Mouse (Mus musculus) midbrain, postnatal 0 days (tissue): ENCODE results near the gene Hoxb8. TPM values are rescaled to one million over a fixed set of nuclear protein-coding genes. Genes with fewer than 3 reads are reported as not detected.

Source experiments
- ATAC-seq: fragments of 200-750 bp; cut with Nextera tagmentation; 2 replicates; pipeline ENCODE4 v1.8.0; 2017; ENCODE audit warnings: moderate number of reproducible peaks, mild to moderate bottlenecking, moderate TSS enrichment, moderate library complexity; ENCODE audit not compliant: low FRiP score
- DNase-seq: peaks from one replicate; pipeline ENCODE4 v3.0.0-alpha.2; 2015; ENCODE audit warnings: low spot score
- H3K27ac ChIP-seq: fragments of 300-500 bp; sonication (generic); 2 replicates; pipeline ENCODE4 v1.5.1; 2014; ENCODE audit warnings: low read depth, mild to moderate bottlenecking, low read length, mixed read lengths
- H3K27me3 ChIP-seq: fragments of 300-500 bp; sonication (generic); 2 replicates; pipeline ENCODE4 v1.6.1; 2014; ENCODE audit warnings: low read length, control low read depth, mixed read lengths; ENCODE audit not compliant: insufficient read depth
- H3K36me3 ChIP-seq: fragments of 300-500 bp; sonication (generic); 2 replicates; pipeline ENCODE4 v1.6.1; 2014; ENCODE audit warnings: low read length, control low read depth, mixed read lengths; ENCODE audit not compliant: insufficient read depth
- H3K4me1 ChIP-seq: fragments of 300-500 bp; sonication (generic); 2 replicates; pipeline ENCODE4 v1.6.1; 2014; ENCODE audit warnings: mild to moderate bottlenecking, control low read depth, antibody characterized with exemption, low read length, mixed read lengths; ENCODE audit not compliant: insufficient read depth
- H3K4me2 ChIP-seq: fragments of 300-500 bp; sonication (generic); 2 replicates; pipeline ENCODE4 v1.6.1; 2014; ENCODE audit warnings: low read depth, mild to moderate bottlenecking, low read length, mixed read lengths; ENCODE audit not compliant: poor library complexity, severe bottlenecking
- H3K4me3 ChIP-seq: fragments of 300-500 bp; sonication (generic); 2 replicates; pipeline ENCODE4 v1.5.1; 2014; ENCODE audit warnings: low read depth, mild to moderate bottlenecking, low read length, moderate library complexity
- H3K9ac ChIP-seq: fragments of 300-500 bp; sonication (generic); replicated peaks from 2 replicates; pipeline ENCODE4 v1.6.1; 2014; ENCODE audit warnings: mild to moderate bottlenecking, low read length, moderate library complexity, mixed read lengths; ENCODE audit not compliant: poor library complexity, severe bottlenecking
- H3K9me3 ChIP-seq: fragments of 300-500 bp; sonication (generic); 2 replicates; pipeline ENCODE4 v1.6.1; 2016; ENCODE audit warnings: low read length, control low read depth
- CTCF ChIP-seq: IDR thresholded peaks from 2 replicates; pipeline ENCODE4 v1.5.1; 2016; ENCODE audit warnings: antibody characterized with exemption, mild to moderate bottlenecking
- WGBS: fragments of 180-500 bp; shearing (Covaris S2); extraction: QIAGEN DNeasy Blood & Tissue Kit; methylation state at CpG from one replicate; pipeline ENCODE4 v1.1.7; 2014; 5-methylcytosine and 5-hydroxymethylcytosine counted together
- polyA plus RNA-seq: library from polyadenylated mRNA; unstranded; fragments of >200 nt; fragmentation: Nextera tagmentation; extraction: Ambion mirVana; gene quantifications from 2 replicates; pipeline ENCODE4 v1.2.1, GENCODE M21; 2015
- total RNA-seq: library from RNA; depleted of rRNA; stranded (reverse); fragments of >200 nt; gene quantifications from 2 replicates; pipeline ENCODE4 v1.2.3, GENCODE M21; 2014

The Hoxb8 gene
- total and polyA plus RNA-seq, 2 experiments from 2014 or later = 3.4 TPM; not detected in 1

DNA sequence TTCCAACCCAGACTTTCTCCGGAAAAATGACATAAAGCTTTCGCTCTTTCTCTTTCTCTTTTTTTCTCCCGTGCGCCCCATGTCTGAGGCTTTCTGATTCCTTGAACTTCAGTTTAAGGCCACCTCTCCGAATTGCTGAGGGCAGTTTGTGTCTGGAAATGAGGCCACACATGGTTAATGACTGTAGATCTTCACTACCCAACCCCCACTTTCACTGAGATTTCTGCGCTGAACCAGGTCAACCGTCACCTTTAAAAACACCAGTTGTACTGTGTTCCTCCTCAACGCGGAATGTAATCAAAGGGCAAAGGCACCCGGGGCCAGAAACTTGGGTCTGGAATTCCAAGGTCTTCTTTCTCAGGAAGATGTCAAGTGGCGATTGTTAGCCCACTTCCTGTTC is 27.5 kb upstream of the Hoxb8 start:
- no peak overlapping the region for H3K4me2 ChIP-seq
- H3K9ac ChIP-seq = no peak overlapping the region
- WGBS = 1% methylated on average over 11 of the region's 11 CpGs
- no peak for TF ChIP-seq CTCF
- no peak for DNase-seq
- H3K27ac ChIP-seq = no peak overlapping the region
- H3K9me3 ChIP-seq = no peaks in the 10 kb centered on the region
- no peak overlapping the region for H3K4me3 ChIP-seq
- no peaks in the 10 kb centered on the region for H3K4me1 ChIP-seq
- ATAC-seq = no peak
- peaks cover 97% of the 10 kb centered on the region for H3K27me3 ChIP-seq
- H3K36me3 ChIP-seq = no peaks in the 10 kb centered on the region

DNA sequence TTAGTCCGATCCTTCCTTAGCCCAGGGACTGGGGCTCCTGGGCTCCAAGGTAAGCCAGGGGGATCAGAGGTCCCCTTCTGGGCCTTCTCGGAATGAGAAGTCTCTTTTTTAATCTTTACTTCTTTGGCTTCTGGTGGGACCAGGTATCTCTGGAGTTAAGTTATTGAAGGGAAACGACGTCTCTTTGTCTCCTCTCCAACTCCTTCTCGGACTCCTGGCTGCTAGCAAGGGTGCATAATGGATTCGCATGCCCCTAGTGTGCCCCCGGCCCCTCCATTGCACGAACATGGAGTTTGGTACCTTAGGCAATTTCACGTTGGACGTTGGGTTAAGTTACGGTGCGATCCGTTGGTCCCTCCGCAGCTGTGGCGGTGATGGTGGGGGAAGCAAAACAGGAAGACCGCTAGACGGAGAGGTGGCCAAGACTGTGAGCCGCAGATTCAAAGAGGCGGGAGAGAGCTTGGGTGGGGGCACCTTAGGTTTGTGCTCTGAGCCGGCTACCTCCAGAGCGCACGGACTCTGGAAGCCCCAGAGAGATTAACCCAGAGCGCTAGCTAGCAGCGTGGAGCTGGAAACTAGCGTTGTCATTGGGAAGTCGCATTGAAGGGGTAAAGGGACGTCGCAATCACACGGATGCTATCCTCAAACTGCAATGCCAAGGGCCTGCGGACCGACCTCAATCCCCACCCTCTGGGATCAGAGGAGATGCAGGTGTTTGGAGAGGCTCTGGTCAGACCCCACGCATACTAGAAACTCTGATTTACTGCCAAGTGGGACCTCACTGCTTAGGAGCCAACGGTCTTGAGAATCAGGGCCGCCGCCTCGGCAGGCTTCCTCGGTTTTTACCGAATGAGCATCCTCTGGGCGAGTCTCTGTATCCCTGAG is 26.4 kb upstream of the Hoxb8 start:
- DNase-seq (no peak), ATAC-seq (no peak)
- H3K9ac ChIP-seq = no peak overlapping the region
- H3K4me2 ChIP-seq = no peak overlapping the region
- no peak overlapping the region for H3K27ac ChIP-seq
- 1% methylated on average over 39 of the region's 39 CpGs for WGBS
- H3K4me1 ChIP-seq = no peaks in the 10 kb centered on the region
- TF ChIP-seq CTCF = no peak
- H3K36me3 ChIP-seq = no peaks in the 10 kb centered on the region
- H3K9me3 ChIP-seq = no peaks in the 10 kb centered on the region
- H3K27me3 ChIP-seq = peaks cover 96% of the 10 kb centered on the region
- H3K4me3 ChIP-seq = no peak overlapping the region

- no peak for ATAC-seq
- Histone ChIP-seq H3K4me2 (no peak overlapping the region), H3K36me3 (no peaks in the 10 kb centered on the region), H3K27ac (no peak overlapping the region), H3K4me3 (no peak overlapping the region), H3K9me3 (no peaks in the 10 kb centered on the region), H3K4me1 (no peaks in the 10 kb centered on the region), H3K9ac (no peak overlapping the region), H3K27me3 (peaks cover 96% of the 10 kb centered on the region)
- 1% methylated on average over 14 of the region's 14 CpGs for whole genome bisulfite sequencing
- no peak for TF ChIP-seq CTCF
- DNase-seq = no peak
Measured at GRCm38 (mm10) chr11:96255996-96256445, 25.7 kb upstream of the Hoxb8 start.

GRCm38 (mm10) chr11:96257141-96257540 is 24.6 kb upstream of the Hoxb8 start:
- no peak overlapping the region for H3K4me2 ChIP-seq
- H3K9ac ChIP-seq = no peak overlapping the region
- H3K4me1 ChIP-seq = no peaks in the 10 kb centered on the region
- H3K27ac ChIP-seq = no peak overlapping the region
- DNase-seq = no peak
- no peaks in the 10 kb centered on the region for H3K36me3 ChIP-seq
- H3K4me3 ChIP-seq = no peak overlapping the region
- no peaks in the 10 kb centered on the region for H3K9me3 ChIP-seq
- ATAC-seq = no peak
- TF ChIP-seq CTCF = no peak
- WGBS = 24% methylated on average over 2 of the region's 2 CpGs
- peaks cover 97% of the 10 kb centered on the region for H3K27me3 ChIP-seq

DNA sequence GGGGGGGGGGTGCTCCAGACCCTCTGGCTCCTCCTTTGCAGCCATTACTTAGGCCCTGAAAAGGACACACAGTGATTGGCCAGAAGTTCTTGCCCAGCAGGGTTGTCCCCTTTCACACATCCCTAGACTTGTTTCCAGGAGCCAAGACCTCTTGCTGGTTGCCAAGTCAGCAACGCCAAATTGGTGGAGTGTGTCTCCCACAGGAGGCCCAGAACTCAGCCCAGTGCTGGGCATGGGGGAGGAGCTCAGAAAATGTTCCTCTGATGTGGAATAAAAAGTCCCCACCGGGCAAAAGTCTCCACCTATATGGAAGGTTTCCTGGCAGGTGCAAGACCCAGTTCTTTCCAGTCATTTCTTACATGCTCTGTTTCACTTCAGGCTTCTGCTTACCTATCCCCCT is 22.7 kb upstream of the Hoxb8 start:
- no peaks in the 10 kb centered on the region for H3K36me3 ChIP-seq
- WGBS = 0% methylated on average over 2 of the region's 2 CpGs
- H3K4me1 ChIP-seq = no peaks in the 10 kb centered on the region
- H3K9ac ChIP-seq = no peak overlapping the region
- H3K4me3 ChIP-seq = no peak overlapping the region
- DNase-seq (no peak), ATAC-seq (no peak)
- no peak overlapping the region for H3K4me2 ChIP-seq
- H3K27me3 ChIP-seq = peaks cover 97% of the 10 kb centered on the region
- TF ChIP-seq CTCF = no peak
- no peaks in the 10 kb centered on the region for H3K9me3 ChIP-seq
- no peak overlapping the region for H3K27ac ChIP-seq

DNA sequence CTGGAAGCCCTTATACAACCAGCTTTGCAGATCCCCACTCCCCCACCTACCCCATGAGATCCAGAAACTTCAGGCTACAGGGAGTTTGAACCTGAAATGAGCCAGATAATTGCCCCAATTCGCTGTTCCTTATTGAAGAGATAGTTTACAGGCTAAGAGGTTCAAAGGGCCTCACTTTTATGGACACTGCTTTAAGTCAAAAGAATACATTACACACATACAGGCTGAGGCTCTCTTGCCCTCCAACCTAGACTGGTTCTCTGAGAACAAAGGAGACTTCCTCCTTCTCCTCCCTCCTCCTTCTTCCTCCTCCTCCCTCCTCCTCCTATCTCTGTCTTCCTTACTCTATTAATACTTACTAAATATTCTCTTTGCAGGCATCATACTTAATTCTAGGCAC is 22.2 kb upstream of the Hoxb8 start:
- 0% methylated on average over 1 of the region's 1 CpGs for WGBS
- DNase-seq (no peak), ATAC-seq (no peak)
- H3K9me3 ChIP-seq = no peaks in the 10 kb centered on the region
- no peak overlapping the region for H3K27ac ChIP-seq
- no peak overlapping the region for H3K4me3 ChIP-seq
- H3K4me2 ChIP-seq = no peak overlapping the region
- H3K27me3 ChIP-seq = peaks cover 97% of the 10 kb centered on the region
- H3K36me3 ChIP-seq = no peaks in the 10 kb centered on the region
- H3K9ac ChIP-seq = no peak overlapping the region
- H3K4me1 ChIP-seq = no peaks in the 10 kb centered on the region
- no peak for TF ChIP-seq CTCF
